Mouse (Mus musculus) ES-Bruce4 (cell line): ENCODE measurements around the gene Adamts20.

ENCODE experiments used
- EP300 ChIP-seq: IDR thresholded peaks from 2 replicates; pipeline ENCODE4 v1.6.1; 2011; ENCODE audit warnings: low read depth, low read length; ENCODE audit not compliant: insufficient read depth
- POLR2A ChIP-seq: IDR thresholded peaks from one replicate; pipeline ENCODE4 v1.8.1; 2011; ENCODE audit warnings: low read length; ENCODE audit not compliant: insufficient read depth

DNA sequence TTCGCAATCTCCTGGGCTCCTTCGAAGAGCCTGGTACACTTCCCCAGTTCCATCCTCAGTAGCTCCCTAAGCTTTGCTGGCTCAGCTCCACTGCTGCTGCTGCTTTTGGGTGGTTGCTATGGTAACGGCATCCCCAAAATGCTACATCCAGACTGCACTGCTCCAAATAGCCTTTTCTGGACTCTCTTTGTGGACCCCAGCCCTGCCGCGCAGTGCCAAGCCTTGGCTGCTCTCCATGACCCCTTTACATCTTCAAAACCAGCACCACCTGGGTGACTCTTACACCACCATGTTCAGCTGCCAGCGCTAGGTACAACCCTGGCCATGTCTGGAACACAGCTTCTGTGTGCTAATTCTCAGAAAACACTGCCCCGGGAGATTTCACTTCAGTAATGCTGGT is 55.4 kb downstream of the Adamts20 start:
- TF ChIP-seq POLR2A, result no peak
- TF ChIP-seq EP300, result no peak
